Mouse (Mus musculus): ENCODE results near the gene Gm20388.

Gm20388 gene

DNA sequence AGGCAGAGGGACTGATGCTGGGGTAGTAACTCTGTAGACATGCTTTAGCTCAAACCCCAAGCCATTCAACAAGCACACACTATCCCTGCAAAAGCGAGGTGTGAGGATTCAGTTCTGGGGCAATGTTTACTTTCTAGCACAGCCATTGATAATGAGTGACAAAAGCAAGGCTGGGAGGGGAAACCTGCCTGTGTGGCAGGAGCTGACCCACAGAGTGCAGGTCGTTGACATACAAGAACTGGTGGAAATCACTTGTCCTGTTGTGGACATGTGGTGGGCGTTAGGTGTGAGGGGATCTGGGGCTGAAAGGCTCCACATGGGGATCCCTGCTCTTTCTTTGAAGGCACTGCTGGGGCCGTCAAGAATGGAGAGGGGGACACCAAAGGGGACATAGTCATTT lies 4141.9 kb downstream of the Gm20388 start:
- DNase-seq (ENCODE audit: low spot score in 2 of 2) = no peak

GRCm38 (mm10) chr8:124056832-124057655 lies 4146.4 kb downstream of the Gm20388 start:
- DNase-seq (ENCODE audit: low spot score in 2 of 2) = no peak

- no peak for DNase-seq (ENCODE audit: low spot score in 2 of 2)
Observed at GRCm38 (mm10) chr8:124066325-124067058, 4155.9 kb downstream of the Gm20388 start.

DNA sequence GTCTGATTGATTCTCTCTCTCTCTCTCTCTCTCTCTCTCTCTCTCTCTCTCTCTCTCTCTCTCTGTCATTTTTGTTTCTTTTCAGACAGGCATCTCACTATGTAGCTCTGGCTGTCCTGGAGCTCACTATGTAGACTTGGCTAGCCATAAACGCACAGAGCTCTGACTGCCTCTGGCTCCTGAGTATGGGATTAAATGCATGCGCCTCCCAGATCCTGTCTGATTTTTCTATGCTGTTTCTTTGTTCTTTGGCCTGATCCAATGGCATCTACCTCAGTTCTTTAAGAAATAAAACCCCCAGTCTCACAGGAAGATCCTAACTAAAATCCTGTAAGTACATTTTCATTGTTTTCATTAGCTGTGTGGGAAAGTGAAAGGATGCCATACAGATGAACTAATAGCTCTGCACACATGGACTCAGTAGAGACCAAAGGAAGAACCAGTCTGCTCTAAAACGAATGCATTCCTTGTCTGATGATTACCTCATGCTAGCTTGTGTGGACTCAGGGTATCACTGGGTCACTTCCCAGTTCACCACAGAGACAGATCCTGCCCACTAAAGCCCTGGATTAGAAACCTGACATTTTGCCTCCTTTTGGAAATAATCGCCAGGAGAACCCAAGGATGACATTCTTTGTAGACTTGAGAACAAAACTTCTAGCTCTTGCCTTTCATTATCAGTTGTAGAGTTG lies 4156.6 kb downstream of the Gm20388 start:
- DNase-seq (ENCODE audit: low spot score in 2 of 2) = no peak

GRCm38 (mm10) chr8:124070363-124071324 lies 4160.0 kb downstream of the Gm20388 start:
- no peak for DNase-seq (ENCODE audit: low spot score in 2 of 2)

- DNase-seq (ENCODE audit: low spot score in 2 of 2) = no peak
Observed at GRCm38 (mm10) chr8:124075977-124076376, 4165.3 kb downstream of the Gm20388 start.

GRCm38 (mm10) chr8:124076416-124076815 lies 4165.8 kb downstream of the Gm20388 start:
- no peak for DNase-seq (ENCODE audit: low spot score in 2 of 2)

DNA sequence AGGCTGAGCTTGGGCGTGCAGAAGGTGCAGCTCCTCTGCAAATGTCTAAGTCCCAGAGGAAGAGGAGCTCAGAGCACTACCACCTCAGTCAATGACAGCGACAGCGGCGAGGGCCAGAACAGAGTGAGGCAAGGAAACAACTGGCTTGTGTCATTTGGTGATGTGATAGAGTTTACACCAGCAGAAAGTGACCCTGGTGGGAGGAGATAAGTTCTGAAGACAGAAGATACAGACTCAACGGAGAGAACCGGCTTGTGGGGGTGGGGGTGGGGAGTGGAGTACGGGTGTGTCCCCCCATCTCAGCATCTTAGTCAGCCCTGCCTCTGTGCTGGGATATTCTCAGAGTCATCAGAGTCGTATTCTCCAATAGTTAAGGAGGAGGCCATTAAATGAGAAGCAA lies 4166.7 kb downstream of the Gm20388 start:
- DNase-seq (ENCODE audit: low spot score in 2 of 2) = peak in 1 of 2 experiments; percentile 26

GRCm38 (mm10) chr8:124077998-124078397 lies 4167.4 kb downstream of the Gm20388 start:
- DNase-seq (ENCODE audit: low spot score in 2 of 2) = peak in 1 of 2 experiments; percentile 36

GRCm38 (mm10) chr8:124078969-124079368 lies 4168.3 kb downstream of the Gm20388 start:
- DNase-seq (ENCODE audit: low spot score in 2 of 2) = no peak

DNA sequence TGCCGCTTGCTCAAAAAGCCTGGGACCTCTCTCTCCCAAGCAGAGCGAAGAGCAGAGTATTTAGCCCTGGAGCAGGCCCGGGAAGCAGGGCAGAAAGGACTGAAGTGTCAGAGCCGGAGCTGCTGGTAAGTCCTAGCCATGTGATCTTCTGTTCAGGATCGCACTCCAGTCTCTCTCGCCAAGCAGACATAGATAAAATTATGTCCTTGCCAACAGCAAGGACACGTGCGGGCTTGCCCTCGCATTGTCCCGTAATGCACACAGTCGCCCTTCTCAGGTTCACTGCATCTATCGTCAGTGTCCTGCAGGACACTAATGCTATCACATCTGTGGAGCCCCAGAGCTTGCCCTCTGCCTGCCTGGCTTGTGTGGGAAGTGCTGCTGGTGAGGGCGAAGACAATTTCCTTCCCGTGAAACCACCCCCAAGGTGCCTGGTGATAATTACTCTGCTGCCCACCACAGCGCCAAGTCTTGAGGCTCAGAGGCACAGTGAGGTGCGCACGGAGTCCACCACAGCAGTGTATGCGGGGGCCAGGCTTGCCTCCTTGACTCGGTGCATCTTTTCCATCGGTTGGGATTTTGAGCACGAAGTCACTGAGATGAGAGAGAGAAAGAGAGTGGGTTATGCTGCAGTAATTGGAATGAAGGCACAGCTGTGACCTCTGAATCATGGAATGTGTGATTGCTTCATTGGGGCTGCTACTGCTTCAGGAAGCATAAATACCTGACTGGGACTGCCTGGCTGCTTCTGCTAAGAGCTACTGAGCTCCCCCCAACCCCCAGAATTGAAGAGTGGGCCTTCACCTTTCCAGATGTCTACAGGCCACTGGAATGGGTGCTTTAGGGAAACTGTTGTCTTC lies 4170.1 kb downstream of the Gm20388 start:
- no peak for DNase-seq (ENCODE audit: low spot score in 2 of 2)

DNA sequence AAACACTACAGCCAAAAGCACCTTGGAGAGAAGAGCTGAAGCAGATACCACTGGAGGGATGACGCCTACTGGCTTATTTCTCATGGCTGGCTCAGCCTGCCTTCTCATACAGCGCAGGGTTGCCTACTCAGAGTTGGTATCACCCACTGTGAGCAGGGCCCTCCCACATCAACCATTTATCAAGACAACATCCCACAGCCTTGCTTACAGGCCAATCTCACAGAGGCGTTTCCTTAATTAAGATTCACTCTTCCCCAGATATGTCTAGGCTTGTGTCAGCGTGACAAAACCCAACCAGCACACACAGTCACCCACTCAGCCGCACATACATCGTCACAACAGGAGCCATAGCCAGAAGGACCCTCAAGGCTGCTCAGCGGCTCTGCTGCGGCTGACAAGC lies 4172.0 kb downstream of the Gm20388 start:
- DNase-seq (ENCODE audit: low spot score in 2 of 2) = no peak

DNA sequence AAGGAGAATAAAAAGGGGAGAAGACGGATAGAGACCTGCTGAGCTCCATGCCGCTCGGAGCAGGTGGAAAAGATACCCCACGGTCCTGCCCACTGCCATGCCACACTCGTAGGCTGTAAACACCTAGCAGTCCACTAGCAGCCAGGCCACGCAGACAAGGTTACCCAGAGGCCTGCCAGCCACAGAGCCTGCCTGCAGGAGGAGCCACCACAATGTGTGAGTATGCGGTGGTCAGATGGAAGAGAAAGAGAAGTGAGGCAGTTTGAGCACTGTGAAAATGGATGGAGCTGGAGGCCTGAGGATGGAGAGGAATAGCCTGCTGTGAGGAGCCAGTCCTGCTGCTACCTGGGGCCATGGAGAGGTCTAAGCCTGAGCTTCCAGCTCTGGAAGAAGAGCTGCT lies 4173.0 kb downstream of the Gm20388 start:
- DNase-seq (ENCODE audit: low spot score in 2 of 2) = no peak

GRCm38 (mm10) chr8:124085668-124086067 lies 4175.0 kb downstream of the Gm20388 start:
- no peak for DNase-seq (ENCODE audit: low spot score in 2 of 2)

DNA sequence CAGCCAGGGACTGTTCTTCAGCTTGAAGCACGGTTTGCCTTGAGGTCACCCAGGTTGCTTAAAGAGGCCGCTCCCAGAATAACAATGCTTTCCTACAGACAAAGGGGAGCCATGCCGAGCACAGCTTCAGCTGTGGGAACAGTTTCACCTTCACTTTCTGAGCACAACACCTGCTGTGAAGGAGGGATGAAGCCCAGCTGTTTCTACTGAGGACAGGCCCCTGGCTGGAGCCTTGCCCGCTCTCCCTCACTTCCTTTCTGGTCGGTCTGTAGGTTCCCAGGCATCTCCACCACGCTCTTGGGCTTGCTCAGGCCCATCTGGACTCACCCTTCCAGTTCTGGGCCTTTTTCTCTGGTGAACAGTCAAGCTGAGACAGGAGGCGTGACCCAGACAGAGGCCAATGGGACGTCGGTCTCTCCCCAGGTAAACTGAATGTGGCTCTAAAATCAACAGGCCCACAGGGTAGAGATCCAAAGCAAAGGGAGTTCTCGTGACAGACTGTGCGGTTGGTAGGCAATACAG lies 4177.5 kb downstream of the Gm20388 start:
- DNase-seq (ENCODE audit: low spot score in 2 of 2) = no peak

GRCm38 (mm10) chr8:124089016-124089415 lies 4178.4 kb downstream of the Gm20388 start:
- DNase-seq (ENCODE audit: low spot score in 2 of 2) = no peak

- no peak for DNase-seq (ENCODE audit: low spot score in 2 of 2)
Observed at GRCm38 (mm10) chr8:124090473-124090872, 4179.8 kb downstream of the Gm20388 start.

DNA sequence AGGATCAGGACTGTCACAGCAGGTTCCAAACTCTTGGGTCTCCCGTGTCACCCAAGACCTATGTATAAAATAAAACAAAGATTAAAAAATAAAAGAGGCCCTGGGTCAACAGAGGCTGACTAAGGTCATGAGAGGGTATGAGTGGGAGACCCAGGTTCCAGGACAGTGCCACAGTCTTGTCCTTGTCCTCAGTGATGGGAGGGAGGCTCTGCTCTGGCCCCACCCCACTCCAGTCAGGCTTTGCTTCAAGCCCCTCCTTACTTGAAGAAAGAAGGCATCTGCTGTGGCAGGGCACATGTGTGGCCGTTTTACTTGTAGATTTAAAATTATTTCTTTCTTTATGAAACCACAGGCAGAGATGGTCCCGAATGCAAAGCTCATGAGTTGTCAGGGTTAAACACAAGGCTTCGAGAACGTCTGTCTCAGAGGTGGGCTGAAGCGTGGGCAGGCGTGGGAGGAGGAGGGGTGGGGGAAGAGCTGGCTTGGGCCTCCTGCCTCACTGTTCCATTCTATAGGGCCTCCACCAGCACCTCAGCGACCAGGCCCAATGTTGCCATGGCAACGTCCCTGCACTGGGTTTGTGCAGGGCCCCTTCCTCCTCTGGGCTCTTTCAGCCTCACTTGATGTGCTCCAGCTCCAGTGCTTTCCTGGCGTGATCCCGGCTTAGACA lies 4188.4 kb downstream of the Gm20388 start:
- DNase-seq (ENCODE audit: low spot score in 2 of 2) = no peak

DNA sequence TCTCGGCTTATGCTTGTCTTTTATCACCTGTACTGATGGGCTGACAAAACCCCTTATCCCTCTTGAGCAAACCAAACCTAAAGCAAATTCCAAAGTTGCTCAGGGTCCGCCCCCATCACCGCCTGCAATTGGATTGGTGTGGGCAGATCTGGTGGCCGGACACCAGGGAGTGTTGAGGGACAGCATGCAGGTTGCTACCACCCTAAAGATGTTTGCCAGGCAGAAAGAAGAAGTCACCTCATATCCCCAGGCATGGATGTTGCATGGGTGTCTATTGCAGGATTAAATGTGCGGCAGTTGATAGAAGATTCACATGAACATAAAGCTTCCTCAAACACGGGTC lies 4189.0 kb downstream of the Gm20388 start:
- DNase-seq (ENCODE audit: low spot score in 2 of 2) = no peak

GRCm38 (mm10) chr8:124105869-124106268 lies 4195.2 kb downstream of the Gm20388 start:
- no peak for DNase-seq (ENCODE audit: low spot score in 2 of 2)
